Mouse (Mus musculus) C2C12 (cell line): Measurements from ENCODE around the gene Tmem223.
A peak's percentile ranks its signal among the peaks of the same experiment; 100 is the strongest.

ENCODE experiments used
- CTCF ChIP-seq: IDR thresholded peaks from one replicate; pipeline ENCODE4 v1.5.1; 2011; ENCODE audit not compliant: control insufficient read depth, insufficient read depth, insufficient read length
- FOSL1 ChIP-seq: IDR thresholded peaks from one replicate; pipeline ENCODE4 v1.8.0; 2011; ENCODE audit warnings: mild to moderate bottlenecking, low read length; ENCODE audit not compliant: poor library complexity, insufficient read depth, severe bottlenecking
- MAX ChIP-seq: IDR thresholded peaks from one replicate; pipeline ENCODE4 v1.6.1; 2011; ENCODE audit warnings: mild to moderate bottlenecking, control low read depth
- MYOD1 ChIP-seq: IDR thresholded peaks from one replicate; pipeline ENCODE4 v1.6.1; 2011; ENCODE audit warnings: low read depth; ENCODE audit not compliant: control insufficient read depth, insufficient read length

DNA sequence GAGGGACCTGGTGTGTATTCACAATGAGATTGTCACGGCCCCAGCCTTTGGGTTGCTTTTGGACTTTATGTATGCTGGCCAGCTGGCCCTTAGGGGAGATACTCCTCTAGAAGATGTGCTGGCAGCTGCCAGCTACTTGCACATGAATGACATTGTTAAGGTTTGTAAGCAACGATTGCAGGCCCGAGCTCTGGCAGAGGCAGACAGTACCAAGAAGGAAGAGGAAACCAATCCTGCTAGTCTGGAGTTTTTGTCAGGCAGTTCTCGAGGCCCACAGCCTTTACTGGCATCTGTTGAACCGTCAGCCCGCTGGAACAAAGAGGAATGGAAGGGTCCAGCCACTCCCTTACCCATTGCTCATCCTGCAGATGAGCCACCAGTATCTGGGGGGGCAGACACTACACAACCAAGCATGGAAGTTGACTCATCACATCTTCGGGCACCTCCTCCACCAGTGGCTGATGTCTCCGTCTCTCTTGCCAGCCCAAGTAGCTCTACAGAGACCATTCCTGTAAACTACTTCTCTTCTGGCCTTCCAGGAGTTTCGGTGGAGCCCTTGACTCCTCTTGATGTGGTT lies 32.5 kb downstream of the Tmem223 start:
- TF ChIP-seq CTCF (no peak), MAX (peak; percentile 17), MYOD1 (no peak), FOSL1 (no peak)
